Mouse (Mus musculus) heart, postnatal 0 days (tissue): Measurements from ENCODE around the gene Ceacam3.

Source experiments
- CTCF ChIP-seq: IDR thresholded peaks from 2 replicates; pipeline ENCODE4 v1.5.1; 2016; ENCODE audit warnings: antibody characterized with exemption, control low read depth, low read depth
- EP300 ChIP-seq: IDR thresholded peaks from 2 replicates; pipeline ENCODE4 v1.6.1; 2016; ENCODE audit warnings: antibody characterized with exemption, low read depth

DNA sequence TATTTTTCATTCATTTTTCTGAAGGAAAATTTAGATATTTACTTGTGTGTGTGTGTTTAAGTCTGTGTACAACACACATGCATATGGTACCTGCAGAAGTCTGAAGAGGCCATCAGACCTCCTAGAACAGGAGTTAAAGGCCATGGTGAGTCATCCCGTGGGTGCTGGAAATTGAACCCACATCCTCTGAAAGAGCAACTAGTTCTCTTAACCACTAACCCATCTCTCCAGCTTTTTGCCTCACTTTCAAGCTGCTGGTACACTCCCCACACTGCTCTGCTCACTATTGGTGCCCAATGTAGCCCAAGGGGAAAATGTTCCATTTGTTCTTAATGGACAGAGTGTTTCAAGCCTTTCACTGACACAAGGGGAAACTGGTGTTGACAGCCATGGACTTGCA, 14.8 kb upstream of the Ceacam3 start:
- no peak for TF ChIP-seq EP300
- TF ChIP-seq CTCF, result no peak
